Mouse (Mus musculus): ENCODE measurements around the gene S100a11.

DNA sequence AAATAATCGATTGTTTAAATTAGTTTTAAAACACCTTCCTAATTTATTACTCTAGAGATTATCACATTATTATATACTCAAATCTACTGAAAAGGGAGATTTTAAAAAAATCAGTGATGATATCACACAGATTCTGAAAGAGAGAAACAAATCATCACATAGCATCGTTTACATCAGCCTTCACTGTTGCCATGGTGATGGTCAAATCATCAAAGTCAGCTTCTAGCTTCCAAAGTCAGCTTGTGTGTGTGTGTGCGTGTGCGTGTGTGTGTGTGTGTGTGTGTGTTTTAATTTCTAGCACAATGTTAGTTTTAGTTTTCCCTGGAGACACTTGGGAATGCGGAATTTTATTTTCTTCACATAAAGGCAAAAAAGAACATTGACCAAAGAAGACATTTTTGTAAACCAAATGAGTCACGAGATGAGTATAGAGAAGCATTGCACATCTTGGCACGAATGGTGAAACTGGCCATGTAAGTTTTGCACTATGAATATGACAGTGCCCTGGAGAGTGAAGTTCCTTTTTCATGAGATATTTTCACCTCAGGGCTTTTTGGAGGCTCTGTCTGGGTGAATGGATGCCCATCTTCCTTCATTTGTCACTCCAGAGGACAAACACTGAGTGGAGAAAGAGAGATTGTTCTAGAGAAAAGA, 15.6 kb upstream of the S100a11 start:
- TF ChIP-seq ZNF384 (IDR thresholded peaks at IDR 0.05; ENCODE audit: low read depth, low read length) (no peak; the same call in 1 of the 2 replicates), USF1 (IDR thresholded peaks at IDR 0.05; ENCODE audit: low read depth, low read length) (no peak), SMC3 (IDR thresholded peaks at IDR 0.05; ENCODE audit: low read depth, low read length) (no peak), NRF1 (IDR thresholded peaks at IDR 0.05; ENCODE audit: low read depth, low read length) (no peak), ZMIZ1 (IDR thresholded peaks at IDR 0.05; ENCODE audit: low read depth, low read length) (no peak), CTCF (conservative IDR thresholded peaks at IDR 0.05 in 1 of 2, IDR thresholded peaks at IDR 0.05 in 1 of 2; ENCODE audit: low read depth in 2 of 2, low read length in 2 of 2) (no peak), BHLHE40 (IDR thresholded peaks at IDR 0.05; ENCODE audit: low read depth, low read length) (peak; percentile 78), POLR2AphosphoS2 (IDR thresholded peaks at IDR 0.05; ENCODE audit: low read depth, low read length) (no peak), POLR2A (IDR thresholded peaks at IDR 0.05; ENCODE audit: low read depth, low read length) (no peak)

All from CH12.LX (cell line).